Mouse (Mus musculus): ENCODE measurements around the gene Gm38100. TPM values are rescaled to one million over a fixed set of nuclear protein-coding genes. Genes with fewer than 3 reads are reported as not detected.

The Gm38100 gene
- polyA plus RNA-seq (2015; fragmentation: Nextera tagmentation; extraction: Ambion mirVana) = not detected in 2 replicates

DNA sequence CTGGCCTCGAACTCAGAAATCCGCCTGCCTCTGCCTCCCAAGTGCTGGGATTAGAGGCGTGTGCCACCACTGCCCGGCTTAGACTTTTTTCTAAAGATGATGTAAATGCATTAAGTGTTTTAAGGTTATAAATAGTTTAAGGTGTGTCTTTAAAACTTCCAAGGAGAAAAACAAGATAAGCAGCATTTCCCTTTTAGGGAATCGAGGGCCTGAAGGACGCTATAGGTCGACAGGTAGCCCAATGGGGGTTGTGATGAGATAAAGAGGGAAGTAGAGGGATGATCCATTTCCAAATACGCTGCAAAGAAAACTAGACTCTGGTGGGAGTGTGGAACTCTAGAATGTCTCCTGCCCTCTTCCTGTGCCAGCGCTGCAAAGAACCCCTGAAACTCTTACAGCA, at the start of gene Gm38100:
Gene Gm38100, plus strand, starts transcription at position 301 of the 400 bp plus-strand sequence.
- Histone ChIP-seq H3K4me1 (replicated peaks; ENCODE audit: insufficient read depth, low read length) (no peaks in the 10 kb centered on the region), H3K27ac (no peak within 1 kb of the TSS), H3K4me3 (replicated peaks; ENCODE audit: low read depth, low read length) (no peak within 1 kb of the TSS), H3K4me2 (ENCODE audit: low read length) (no peak within 1 kb of the TSS), H3K36me3 (ENCODE audit: insufficient read depth, low read length) (no peaks in the 10 kb centered on the region), H3K9ac (ENCODE audit: low read depth, low read length) (no peak within 1 kb of the TSS), H3K9me3 (replicated peaks; ENCODE audit: low read length) (no peaks in the 10 kb centered on the region), H3K27me3 (ENCODE audit: insufficient read depth, low read length) (no peaks in the 10 kb centered on the region)
- ATAC-seq (replicated peaks; ENCODE audit: low FRiP score, low read depth) (no peak), DNase-seq (ENCODE audit: low spot score) (no peak)
- TF ChIP-seq CTCF (IDR thresholded peaks at IDR 0.05; ENCODE audit: low read depth) = no peak
- 89% methylated on average over 9 of the region's 9 CpGs for WGBS

GRCm38 (mm10) chr1:175870716-175871115, 49.4 kb upstream of the Gm38100 start:
- Histone ChIP-seq H3K27ac (no peak overlapping the region), H3K4me1 (replicated peaks; ENCODE audit: insufficient read depth, low read length) (no peaks in the 10 kb centered on the region), H3K27me3 (ENCODE audit: insufficient read depth, low read length) (no peaks in the 10 kb centered on the region), H3K4me3 (replicated peaks; ENCODE audit: low read depth, low read length) (no peak overlapping the region), H3K9ac (ENCODE audit: low read depth, low read length) (no peak overlapping the region), H3K36me3 (ENCODE audit: insufficient read depth, low read length) (no peaks in the 10 kb centered on the region), H3K4me2 (ENCODE audit: low read length) (no peak overlapping the region), H3K9me3 (replicated peaks; ENCODE audit: low read length) (no peaks in the 10 kb centered on the region)
- ATAC-seq (replicated peaks; ENCODE audit: low FRiP score, low read depth) = no peak
- WGBS = 78% methylated on average over 3 of the region's 3 CpGs
- no peak for TF ChIP-seq CTCF (IDR thresholded peaks at IDR 0.05; ENCODE audit: low read depth)
- no peak for DNase-seq (ENCODE audit: low spot score)

GRCm38 (mm10) chr1:175872028-175872816, 47.9 kb upstream of the Gm38100 start:
- 79% methylated on average over 6 of the region's 6 CpGs for WGBS
- Histone ChIP-seq H3K27ac (no peak overlapping the region), H3K4me1 (replicated peaks; ENCODE audit: insufficient read depth, low read length) (no peaks in the 10 kb centered on the region), H3K4me2 (ENCODE audit: low read length) (no peak overlapping the region), H3K9me3 (replicated peaks; ENCODE audit: low read length) (no peaks in the 10 kb centered on the region), H3K4me3 (replicated peaks; ENCODE audit: low read depth, low read length) (no peak overlapping the region), H3K36me3 (ENCODE audit: insufficient read depth, low read length) (no peaks in the 10 kb centered on the region), H3K9ac (ENCODE audit: low read depth, low read length) (no peak overlapping the region), H3K27me3 (ENCODE audit: insufficient read depth, low read length) (no peaks in the 10 kb centered on the region)
- DNase-seq (ENCODE audit: low spot score) = no peak
- TF ChIP-seq CTCF (IDR thresholded peaks at IDR 0.05; ENCODE audit: low read depth) = no peak
- ATAC-seq (replicated peaks; ENCODE audit: low FRiP score, low read depth) = no peak

DNA sequence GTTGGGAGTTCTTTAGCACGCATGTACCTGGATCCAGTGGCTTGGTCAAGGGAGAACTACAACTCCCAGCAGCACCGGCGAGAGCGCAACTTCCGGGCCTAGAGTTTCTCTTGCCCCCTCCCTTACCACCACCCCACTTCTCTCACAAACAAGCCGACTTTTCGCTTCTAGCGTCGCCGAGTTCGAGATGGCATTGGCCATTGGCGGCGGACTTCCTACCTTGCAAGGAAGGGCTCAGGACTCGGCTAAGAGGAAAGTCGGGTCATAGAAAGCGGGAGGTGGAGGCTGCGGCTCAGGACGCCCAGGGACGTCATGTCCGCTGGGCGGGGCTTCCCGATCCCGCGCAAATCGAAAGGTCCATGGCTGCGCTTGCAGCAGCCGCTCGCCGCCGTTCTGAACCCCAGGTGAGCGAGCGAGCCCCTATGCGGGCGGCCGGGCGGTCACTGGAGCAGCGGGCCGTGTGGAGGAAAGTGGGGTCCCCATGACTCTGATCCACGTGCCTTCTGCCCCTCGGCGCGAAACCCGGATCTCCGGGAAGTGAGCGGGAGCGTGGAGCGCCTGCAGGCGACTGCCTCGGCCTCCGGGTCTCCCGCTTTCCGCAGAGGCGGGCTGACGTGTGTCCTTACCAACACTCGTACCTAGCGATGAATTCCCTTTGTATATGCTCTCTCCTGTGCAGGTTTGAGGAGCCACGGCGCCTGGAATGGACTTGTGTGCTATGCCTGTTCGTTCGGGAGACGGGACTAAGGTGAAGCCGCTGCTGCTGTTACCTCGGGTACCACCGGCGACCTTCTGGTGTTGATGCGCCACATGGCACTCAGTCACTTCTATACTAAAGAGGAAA, 39.5 kb upstream of the Gm38100 start, which contains the start of gene Exo1:
Gene Exo1, plus strand, starts transcription at position 129 of the 844 bp plus-strand sequence.
- Histone ChIP-seq H3K27ac (peak within 1 kb of the TSS; percentile 89), H3K27me3 (ENCODE audit: insufficient read depth, low read length) (no peaks in the 10 kb centered on the region), H3K4me2 (ENCODE audit: low read length) (peak within 1 kb of the TSS; percentile 94), H3K36me3 (ENCODE audit: insufficient read depth, low read length) (no peaks in the 10 kb centered on the region), H3K9ac (ENCODE audit: low read depth, low read length) (peak within 1 kb of the TSS; percentile 78), H3K9me3 (replicated peaks; ENCODE audit: low read length) (no peaks in the 10 kb centered on the region), H3K4me3 (replicated peaks; ENCODE audit: low read depth, low read length) (peak within 1 kb of the TSS; percentile 71), H3K4me1 (replicated peaks; ENCODE audit: insufficient read depth, low read length) (0 out of 2 replicates have a peak, but pooled peaks cover 5% of the 10 kb centered on the region)
- WGBS = under 1% methylated on average over 63 of the region's 66 CpGs
- no peak; the same call in 1 of the 2 replicates for TF ChIP-seq CTCF (IDR thresholded peaks at IDR 0.05; ENCODE audit: low read depth)
- ATAC-seq (replicated peaks; ENCODE audit: low FRiP score, low read depth) (peak; percentile 95), DNase-seq (ENCODE audit: low spot score) (peak; percentile 86)

DNA sequence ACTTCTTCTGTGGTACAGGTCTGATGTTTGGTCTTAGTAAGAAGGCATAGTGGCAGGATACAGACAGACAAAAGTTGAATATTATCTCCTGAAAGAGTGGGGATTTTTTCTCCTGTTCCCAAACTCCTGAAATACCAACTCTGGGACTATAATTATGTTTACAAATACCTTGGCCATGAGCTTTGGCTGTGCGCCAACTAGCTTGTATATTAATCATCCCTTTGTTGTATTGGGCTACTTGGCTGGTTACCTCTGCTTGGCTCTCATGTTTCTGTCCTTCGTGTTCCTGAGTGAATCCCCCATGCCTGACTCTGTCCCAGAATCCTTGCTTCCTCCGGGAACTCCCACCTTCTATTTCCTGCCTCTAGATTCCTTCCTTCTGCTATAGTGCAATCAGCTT, 36.7 kb upstream of the Gm38100 start:
- ATAC-seq (replicated peaks; ENCODE audit: low FRiP score, low read depth) (no peak), DNase-seq (ENCODE audit: low spot score) (no peak)
- Histone ChIP-seq H3K9ac (ENCODE audit: low read depth, low read length) (no peak overlapping the region), H3K9me3 (replicated peaks; ENCODE audit: low read length) (no peaks in the 10 kb centered on the region), H3K4me1 (replicated peaks; ENCODE audit: insufficient read depth, low read length) (0 out of 2 replicates have a peak, but pooled peaks cover 5% of the 10 kb centered on the region), H3K4me2 (ENCODE audit: low read length) (no peak overlapping the region), H3K27ac (no peak overlapping the region), H3K36me3 (ENCODE audit: insufficient read depth, low read length) (no peaks in the 10 kb centered on the region), H3K27me3 (ENCODE audit: insufficient read depth, low read length) (no peaks in the 10 kb centered on the region), H3K4me3 (replicated peaks; ENCODE audit: low read depth, low read length) (no peak overlapping the region)
- no peak for TF ChIP-seq CTCF (IDR thresholded peaks at IDR 0.05; ENCODE audit: low read depth)
- WGBS = 55% methylated on average over 3 of the region's 3 CpGs

GRCm38 (mm10) chr1:175893263-175893662, 26.9 kb upstream of the Gm38100 start:
- no peak overlapping the region for H3K9ac ChIP-seq (ENCODE audit: low read depth, low read length)
- TF ChIP-seq CTCF (IDR thresholded peaks at IDR 0.05; ENCODE audit: low read depth) = no peak
- no peak overlapping the region for H3K27ac ChIP-seq
- H3K36me3 ChIP-seq (ENCODE audit: insufficient read depth, low read length) = peaks cover 9% of the 10 kb centered on the region; the same call in 1 of the 2 replicates
- H3K4me3 ChIP-seq (replicated peaks; ENCODE audit: low read depth, low read length) = no peak overlapping the region
- DNase-seq (ENCODE audit: low spot score) = no peak
- no peak overlapping the region for H3K4me2 ChIP-seq (ENCODE audit: low read length)
- H3K9me3 ChIP-seq (replicated peaks; ENCODE audit: low read length) = no peaks in the 10 kb centered on the region
- H3K27me3 ChIP-seq (ENCODE audit: insufficient read depth, low read length) = no peaks in the 10 kb centered on the region
- 90% methylated on average over 6 of the region's 6 CpGs for WGBS
- ATAC-seq (replicated peaks; ENCODE audit: low FRiP score, low read depth) = no peak
- H3K4me1 ChIP-seq (replicated peaks; ENCODE audit: insufficient read depth, low read length) = no peaks in the 10 kb centered on the region

All from kidney, postnatal 0 days (tissue).